Mouse (Mus musculus) left cerebral cortex, adult 8-10 months (tissue): Measurements from ENCODE around the gene Kif26b. TPM values are rescaled to one million over a fixed set of nuclear protein-coding genes. Genes with fewer than 3 reads are reported as not detected.

Experiments used
- DNase-seq, 2 experiments: peaks; one replicate each; pipeline ENCODE4 v3.0.0; 2022; ENCODE audit warnings: low spot score in 2 of 2
- total RNA-seq, 4 experiments: library from RNA; stranded (reverse); gene quantifications; 2 replicates each; pipeline ENCODE4 v1.2.4; 2022

Gene Kif26b
- total RNA-seq, 4 experiments from 2014 or later = 9.3 to 10.2 (median 9.4) TPM

GRCm38 (mm10) chr1:178712189-178712873, 183.4 kb downstream of the Kif26b start:
- DNase-seq = no peak

GRCm38 (mm10) chr1:178714209-178714608, 185.3 kb downstream of the Kif26b start:
- DNase-seq = no peak

- DNase-seq = no peak
Measured at GRCm38 (mm10) chr1:178716411-178716810, 187.5 kb downstream of the Kif26b start.

- no peak for DNase-seq
Measured at GRCm38 (mm10) chr1:178720821-178721220, 191.9 kb downstream of the Kif26b start.

GRCm38 (mm10) chr1:178722793-178723192, 193.9 kb downstream of the Kif26b start:
- DNase-seq = no peak

- DNase-seq = no peak
Measured at GRCm38 (mm10) chr1:178725536-178725935, 196.6 kb downstream of the Kif26b start.

GRCm38 (mm10) chr1:178728256-178728655, 199.3 kb downstream of the Kif26b start:
- DNase-seq = no peak

- no peak for DNase-seq
Measured at GRCm38 (mm10) chr1:178730271-178730670, 201.3 kb downstream of the Kif26b start.

GRCm38 (mm10) chr1:178733035-178733434, 204.1 kb downstream of the Kif26b start:
- DNase-seq = no peak

- no peak for DNase-seq
Measured at GRCm38 (mm10) chr1:178734576-178734975, 205.7 kb downstream of the Kif26b start.

GRCm38 (mm10) chr1:178736931-178737330, 208.0 kb downstream of the Kif26b start:
- no peak for DNase-seq

GRCm38 (mm10) chr1:178743820-178744219, 214.9 kb downstream of the Kif26b start:
- DNase-seq = no peak

- no peak for DNase-seq
Measured at GRCm38 (mm10) chr1:178744526-178744925, 215.6 kb downstream of the Kif26b start.

- no peak for DNase-seq
Measured at GRCm38 (mm10) chr1:178744961-178745360, 216.0 kb downstream of the Kif26b start.

- peak in 1 of 2 experiments; percentile 71 for DNase-seq
Measured at GRCm38 (mm10) chr1:178745471-178745870, 216.5 kb downstream of the Kif26b start.

- no peak for DNase-seq
Measured at GRCm38 (mm10) chr1:178747279-178748221, 218.6 kb downstream of the Kif26b start.

- DNase-seq = no peak
Measured at GRCm38 (mm10) chr1:178748222-178748600, 219.3 kb downstream of the Kif26b start.

- no peak for DNase-seq
Measured at GRCm38 (mm10) chr1:178748617-178749016, 219.7 kb downstream of the Kif26b start.

- DNase-seq = no peak
Measured at GRCm38 (mm10) chr1:178749786-178750185, 220.9 kb downstream of the Kif26b start.

GRCm38 (mm10) chr1:178758441-178758840, 229.5 kb downstream of the Kif26b start:
- DNase-seq = no peak

- DNase-seq = no peak
Measured at GRCm38 (mm10) chr1:178762125-178762741, 233.3 kb downstream of the Kif26b start.

- DNase-seq = no peak
Measured at GRCm38 (mm10) chr1:178764914-178765313, 236.0 kb downstream of the Kif26b start.
